Mouse (Mus musculus) natural killer cell, adult 2 months (primary cell): ENCODE data around the gene Auts2.

ENCODE experiments used
- DNase-seq, 2 experiments: peaks; one replicate each; pipeline ENCODE4 v3.0.0; 2022; ENCODE audit warnings: low spot score in 2 of 2

Gene Auts2

DNA sequence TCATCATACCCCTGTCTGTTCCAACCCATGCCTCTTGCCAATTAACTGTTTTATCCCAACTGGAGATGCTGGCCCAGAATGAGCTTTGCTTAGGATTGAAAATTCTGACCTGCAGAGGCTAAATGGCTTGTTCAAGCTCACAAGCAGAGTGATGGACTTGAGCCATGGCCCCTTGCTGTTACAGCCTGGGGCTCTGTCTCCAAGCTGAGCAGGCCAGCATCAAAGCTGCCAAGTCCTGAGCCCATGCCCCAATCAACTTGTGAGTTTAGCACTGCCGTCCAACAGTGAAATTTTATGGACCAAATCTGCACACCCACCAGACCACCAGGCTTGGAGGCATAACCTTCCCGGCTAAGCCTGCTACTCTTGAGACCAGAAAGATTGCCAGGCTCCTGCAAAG lies 1012.3 kb downstream of the Auts2 start:
- DNase-seq: no peak

GRCm38 (mm10) chr5:131526666-131527065 lies 1016.5 kb downstream of the Auts2 start:
- no peak for DNase-seq

GRCm38 (mm10) chr5:131524900-131525465 lies 1018.2 kb downstream of the Auts2 start:
- DNase-seq: no peak

DNA sequence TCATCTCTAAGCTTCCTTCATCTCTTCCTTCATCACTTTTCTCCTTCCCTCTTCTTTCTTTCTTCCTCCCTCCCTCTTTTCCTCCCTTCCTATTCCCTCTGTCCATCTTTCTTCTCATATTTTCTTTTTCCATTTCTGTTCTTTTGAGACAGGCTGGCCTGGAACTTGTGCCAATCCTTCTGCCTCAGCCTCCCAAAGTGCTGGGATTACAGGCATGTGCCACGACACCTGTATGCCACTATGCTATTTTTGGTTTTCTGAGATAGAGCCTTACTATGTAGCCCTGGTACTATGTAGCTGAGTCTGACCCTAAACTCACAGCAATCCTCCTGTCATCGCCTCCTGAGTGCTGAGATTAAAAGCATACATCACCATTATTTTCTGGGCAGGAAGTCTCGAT lies 1023.6 kb downstream of the Auts2 start:
- DNase-seq: no peak

DNA sequence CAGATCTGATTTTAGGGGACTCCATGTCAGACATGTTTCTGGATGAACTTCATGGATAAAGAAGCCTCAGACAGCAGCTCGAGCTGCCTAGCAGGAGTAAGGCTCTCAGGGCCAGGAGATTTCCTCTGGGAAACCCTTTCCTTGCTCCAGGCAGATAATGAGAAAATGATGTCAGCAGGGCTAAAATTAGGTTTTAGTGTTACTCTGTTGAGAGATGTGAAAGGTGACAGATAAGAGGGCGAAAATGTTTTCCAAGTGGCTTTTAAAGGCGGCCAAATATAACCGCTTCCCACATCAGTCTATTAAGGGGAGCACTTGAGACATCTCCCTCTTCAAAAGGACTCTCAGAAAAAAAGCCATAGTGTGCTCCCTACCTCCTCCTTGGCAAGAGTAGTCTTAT lies 1025.5 kb downstream of the Auts2 start:
- no peak for DNase-seq

DNA sequence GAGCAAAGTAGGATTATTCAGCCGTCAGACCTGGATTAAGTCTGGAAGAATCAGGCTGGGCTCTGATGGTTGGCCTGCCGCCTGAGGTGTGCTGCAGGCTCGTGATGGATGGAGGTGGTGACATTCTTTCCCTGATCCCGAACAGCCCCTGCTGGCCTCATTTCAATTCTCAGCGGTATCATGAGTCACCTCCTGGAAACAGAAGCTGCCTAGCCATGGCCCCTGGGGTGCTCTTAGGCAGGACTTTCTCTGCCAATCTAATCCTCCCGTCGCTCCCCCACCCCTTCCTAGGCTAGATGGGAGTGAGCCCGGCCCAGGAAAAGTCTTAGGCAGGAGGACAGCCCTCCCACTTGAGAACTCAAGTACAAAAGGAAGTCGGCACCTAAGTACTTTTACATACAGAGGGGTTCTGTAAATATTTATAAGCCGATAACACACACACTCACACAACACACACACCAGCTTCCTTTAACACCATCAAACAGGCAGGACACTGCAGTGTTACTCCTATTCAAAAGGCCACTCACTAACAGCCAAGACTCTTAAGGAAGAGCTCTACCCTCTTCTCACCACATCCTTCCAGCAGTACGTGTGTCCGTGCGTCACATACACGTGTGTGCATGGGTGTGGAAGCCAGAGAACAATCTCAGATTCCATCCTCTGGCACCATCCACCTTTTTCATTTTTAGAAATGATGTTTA lies 1027.3 kb downstream of the Auts2 start:
- DNase-seq: no peak

GRCm38 (mm10) chr5:131513753-131514152 lies 1029.4 kb downstream of the Auts2 start:
- DNase-seq: no peak

- DNase-seq: no peak
Observed at GRCm38 (mm10) chr5:131512617-131513016, 1030.5 kb downstream of the Auts2 start.

DNA sequence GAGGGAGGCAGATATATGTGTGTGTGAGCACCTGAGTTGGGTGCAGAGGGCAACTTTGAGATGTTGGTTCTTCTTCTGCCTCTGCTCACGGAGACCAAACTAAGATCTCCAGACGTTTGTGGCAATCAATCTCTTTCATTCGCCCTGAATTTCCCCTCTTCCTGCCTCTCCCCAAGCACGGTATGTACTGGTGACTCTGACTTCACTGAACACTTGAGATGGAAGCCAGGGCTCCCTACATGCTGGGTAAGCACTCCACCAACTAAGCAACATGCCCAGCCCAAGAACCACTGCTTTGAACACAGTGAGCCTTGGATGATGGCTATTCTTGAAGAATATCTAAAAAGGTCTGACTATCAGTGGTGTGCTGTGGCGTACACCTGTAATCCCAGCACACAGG lies 1032.5 kb downstream of the Auts2 start:
- DNase-seq: no peak

GRCm38 (mm10) chr5:131509315-131509714 lies 1033.8 kb downstream of the Auts2 start:
- DNase-seq: no peak

GRCm38 (mm10) chr5:131498865-131499264 lies 1044.3 kb downstream of the Auts2 start:
- DNase-seq: no peak

GRCm38 (mm10) chr5:131496517-131497216 lies 1046.5 kb downstream of the Auts2 start:
- DNase-seq: no peak

DNA sequence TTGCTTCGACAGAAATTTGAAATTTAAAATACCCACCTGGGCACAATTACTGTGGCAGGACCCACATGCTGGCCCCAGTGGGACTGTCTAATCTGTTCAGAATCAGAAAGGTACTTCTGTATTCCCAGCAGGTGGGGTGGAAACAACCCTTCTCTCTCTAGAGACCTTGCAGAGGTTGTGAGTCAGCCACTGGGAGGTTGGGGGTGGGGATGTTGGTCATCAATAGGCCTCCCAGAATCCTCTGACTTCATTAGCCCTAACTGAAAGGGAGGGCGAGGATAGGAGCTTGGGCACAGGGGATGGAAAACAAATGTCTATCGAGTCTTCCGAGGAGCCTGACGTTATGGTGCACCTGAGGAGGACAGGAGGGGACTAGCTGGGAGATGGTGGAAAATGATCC lies 1048.6 kb downstream of the Auts2 start:
- DNase-seq: no peak

GRCm38 (mm10) chr5:131492535-131492934 lies 1050.6 kb downstream of the Auts2 start:
- DNase-seq: no peak

- DNase-seq: no peak
Observed at GRCm38 (mm10) chr5:131491843-131492242, 1051.3 kb downstream of the Auts2 start.

DNA sequence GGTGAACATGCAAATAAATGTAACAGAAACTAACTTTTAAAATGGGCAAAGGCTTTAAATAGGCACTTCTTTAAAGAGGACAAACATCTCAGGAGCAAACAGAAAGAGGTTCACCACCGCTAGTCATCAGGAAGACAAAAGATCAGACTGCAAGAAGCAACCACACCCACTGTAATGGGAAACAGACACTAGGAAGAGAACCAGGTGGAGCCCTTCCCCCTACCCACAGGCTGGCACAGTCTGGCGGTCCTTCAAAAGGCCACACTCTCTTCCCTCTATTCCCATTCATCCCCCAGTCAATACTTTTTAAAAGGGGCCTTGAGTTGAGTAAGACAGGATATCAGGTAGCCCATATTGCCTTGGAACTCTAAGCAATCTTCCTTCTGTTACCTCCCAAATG lies 1052.3 kb downstream of the Auts2 start:
- DNase-seq: no peak

- DNase-seq: no peak
Observed at GRCm38 (mm10) chr5:131489846-131490245, 1053.3 kb downstream of the Auts2 start.

- DNase-seq: no peak
Observed at GRCm38 (mm10) chr5:131486527-131486926, 1056.6 kb downstream of the Auts2 start.

- no peak for DNase-seq
Observed at GRCm38 (mm10) chr5:131475278-131475677, 1067.9 kb downstream of the Auts2 start.

DNA sequence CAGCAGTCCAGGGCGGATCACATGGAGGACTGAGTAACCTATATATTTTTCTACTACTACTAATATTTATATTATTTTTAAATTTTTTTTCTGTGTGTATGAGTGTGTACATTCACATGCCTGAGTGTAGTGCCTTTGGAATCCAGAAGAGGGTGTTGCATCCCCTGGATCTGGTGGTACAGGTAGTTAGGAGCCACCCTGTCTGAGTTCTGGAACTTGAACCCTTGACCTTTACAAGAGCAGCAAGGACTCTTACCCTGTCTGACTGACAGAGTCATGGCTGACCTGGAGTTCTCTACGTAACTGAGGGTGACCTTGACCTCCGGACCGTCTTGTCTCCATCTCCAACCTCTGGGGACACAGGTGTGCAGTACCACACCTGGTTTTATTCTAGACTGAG lies 1074.5 kb downstream of the Auts2 start:
- no peak for DNase-seq

DNA sequence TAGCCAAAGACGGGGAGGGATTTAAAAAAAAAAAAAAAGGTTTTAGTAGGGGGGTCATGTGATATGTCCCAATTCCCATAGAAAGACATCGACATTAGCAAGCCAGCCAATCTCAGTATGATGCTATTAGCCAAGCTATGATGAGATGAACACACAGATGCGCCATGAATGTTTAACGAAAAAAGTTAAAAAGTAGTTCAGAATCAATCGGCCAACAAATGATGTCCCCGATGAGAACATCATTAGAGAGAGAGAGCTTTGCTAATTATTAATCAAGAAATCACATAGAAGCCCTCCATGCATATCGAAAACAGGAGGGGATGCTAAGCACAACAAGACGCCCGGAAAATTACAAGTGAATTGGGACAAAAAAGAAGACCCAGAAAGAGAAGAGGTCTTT lies 1077.0 kb downstream of the Auts2 start:
- no peak for DNase-seq

- no peak for DNase-seq
Observed at GRCm38 (mm10) chr5:131463402-131463801, 1079.7 kb downstream of the Auts2 start.

DNA sequence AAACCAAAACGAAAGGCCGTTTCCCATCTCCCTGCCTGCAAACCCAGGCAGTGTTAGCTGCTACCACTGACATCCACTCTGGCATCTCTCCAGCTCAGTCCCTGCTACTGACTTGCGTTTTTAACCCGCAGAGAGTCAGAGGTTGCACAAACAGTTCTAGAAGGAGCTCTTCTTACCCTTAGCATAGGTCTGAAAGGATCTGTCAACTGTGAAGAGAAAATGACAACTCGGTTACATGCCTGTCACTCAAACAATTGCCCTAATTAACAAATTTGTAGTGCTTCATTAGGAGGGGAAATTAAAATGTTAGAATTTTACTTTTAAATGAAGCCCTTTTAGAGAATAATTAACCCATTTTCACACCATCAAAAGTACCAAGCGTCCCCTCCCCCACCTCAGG lies 1083.2 kb downstream of the Auts2 start:
- no peak for DNase-seq
